Mouse (Mus musculus): ENCODE results near the gene Catsper2. TPM values are rescaled to one million over a fixed set of nuclear protein-coding genes. Genes with fewer than 3 reads are reported as not detected.

The Catsper2 gene
- polyA plus RNA-seq, 2 experiments: 0.29 to 0.60 TPM

DNA sequence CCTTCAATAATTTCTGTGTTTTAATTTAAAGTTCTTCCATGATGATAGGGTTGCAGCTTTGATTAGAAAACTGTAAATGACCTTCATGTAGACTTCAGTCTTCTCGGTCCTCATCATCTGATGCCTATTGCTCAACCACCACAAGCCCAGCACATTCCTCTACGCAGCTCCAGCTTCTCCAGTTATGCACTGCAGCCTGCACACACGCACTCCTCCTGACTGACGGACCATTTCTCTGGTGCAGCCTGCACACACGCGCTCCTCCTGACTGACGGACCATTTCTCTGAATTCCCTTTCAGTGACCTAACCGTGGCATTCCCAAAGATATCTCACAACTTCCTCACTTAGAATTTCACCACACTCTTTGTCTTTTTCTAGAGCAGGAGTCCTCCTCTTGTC lies 60.4 kb downstream of the Catsper2 start:
- TF ChIP-seq CTCF (IDR thresholded peaks at IDR 0.05; ENCODE audit: low read depth): no peak
- TF ChIP-seq EP300 (IDR thresholded peaks at IDR 0.05; ENCODE audit: low read depth): no peak
- no peak for DNase-seq (ENCODE audit: low read depth in 3 of 3, low spot score in 3 of 3)
- 55% methylated on average over 8 of the region's 8 CpGs for WGBS (ENCODE audit: insufficient replicate concordance)

More for the DNA sequence above, 60.4 kb downstream of the Catsper2 start:
- Histone ChIP-seq H3K4me2 (ENCODE audit: low read depth) (no peak overlapping the region), H3K27me3 (ENCODE audit: control insufficient read depth, insufficient read depth, low read length) (peaks cover 19% of the 10 kb centered on the region), H3K4me3 (ENCODE audit: insufficient read depth in 1 of 2, low read depth in 2 of 2, low read length in 2 of 2) (no peak overlapping the region), H3K9me3 (ENCODE audit: control insufficient read depth, low read length) (no peaks in the 10 kb centered on the region), H3K4me1 (replicated peaks; ENCODE audit: control insufficient read depth in 2 of 2, insufficient read depth in 2 of 2, low read length in 1 of 2) (peaks cover 0 to 7% of the 10 kb centered on the region in 2 experiments; a peak in 2 of 4 replicates), H3K9ac (replicated peaks) (no peak overlapping the region), H3K36me3 (replicated peaks; ENCODE audit: control insufficient read depth, insufficient read depth, low read depth) (no peaks in the 10 kb centered on the region), H3K27ac (no peak overlapping the region)
- ATAC-seq (ENCODE audit: insufficient read depth): no peak

Small RNA genes within 50 kb of the gene (microRNA-seq; reads per million reads assigned to microRNA genes)
- not detected for gene Gm22953

Other genes with a start within 250 kb of the Catsper2 start
- gene Tubgcp4, start 243.1 kb downstream of the Catsper2 start, polyA plus RNA-seq (2012; rRNA removed): 13.0 and 15.0 TPM in 2 replicates
- 20.3 and 21.3 TPM in 2 replicates for gene Tubgcp4, start 243.1 kb downstream of the Catsper2 start, polyA plus RNA-seq (2014; fragmentation: Nextera tagmentation; extraction: Ambion mirVana)
- gene Zscan29, start 242.7 kb downstream of the Catsper2 start, polyA plus RNA-seq (2012; rRNA removed): 1.5 and 2.0 TPM in 2 replicates
- 2.8 and 3.1 TPM in 2 replicates for gene Zscan29, start 242.7 kb downstream of the Catsper2 start, polyA plus RNA-seq (2014; fragmentation: Nextera tagmentation; extraction: Ambion mirVana)
- 16.4 and 17.0 TPM in 2 replicates for gene Trp53bp1, start 142.4 kb downstream of the Catsper2 start, polyA plus RNA-seq (2012; rRNA removed)
- 14.1 and 18.5 TPM in 2 replicates for gene Trp53bp1, start 142.4 kb downstream of the Catsper2 start, polyA plus RNA-seq (2014; fragmentation: Nextera tagmentation; extraction: Ambion mirVana)
- gene Map1a, start 124.2 kb downstream of the Catsper2 start, polyA plus RNA-seq (2012; rRNA removed): 0.04 TPM in 2 replicates
- 0.09 TPM in 1 of 2 replicates, not detected in the other for gene Map1a, start 124.2 kb downstream of the Catsper2 start, polyA plus RNA-seq (2014; fragmentation: Nextera tagmentation; extraction: Ambion mirVana)
- 3.1 and 4.5 TPM in 2 replicates for gene Ppip5k1, start 58.4 kb downstream of the Catsper2 start, polyA plus RNA-seq (2012; rRNA removed)
- gene Ppip5k1, start 58.4 kb downstream of the Catsper2 start, polyA plus RNA-seq (2014; fragmentation: Nextera tagmentation; extraction: Ambion mirVana): 5.6 and 8.4 TPM in 2 replicates
- 0.06 and 0.32 TPM in 2 replicates for gene Ckmt1, start 56.1 kb downstream of the Catsper2 start, polyA plus RNA-seq (2012; rRNA removed)
- gene Ckmt1, start 56.1 kb downstream of the Catsper2 start, polyA plus RNA-seq (2014; fragmentation: Nextera tagmentation; extraction: Ambion mirVana): not detected in 2 replicates
- not detected in 2 replicates for gene Strc, start 26.6 kb downstream of the Catsper2 start, polyA plus RNA-seq (2012; rRNA removed)
- gene Strc, start 26.6 kb downstream of the Catsper2 start, polyA plus RNA-seq (2014; fragmentation: Nextera tagmentation; extraction: Ambion mirVana): not detected in 2 replicates
- gene Pdia3, start within 50 bp of the Catsper2 start, polyA plus RNA-seq (2012; rRNA removed): 61.0 and 95.7 TPM in 2 replicates
- gene Pdia3, start within 50 bp of the Catsper2 start, polyA plus RNA-seq (2014; fragmentation: Nextera tagmentation; extraction: Ambion mirVana): 186 and 188 TPM in 2 replicates
- 0.84 and 1.1 TPM in 2 replicates for gene Ell3, start 30.5 kb upstream of the Catsper2 start, polyA plus RNA-seq (2012; rRNA removed)
- gene Ell3, start 30.5 kb upstream of the Catsper2 start, polyA plus RNA-seq (2014; fragmentation: Nextera tagmentation; extraction: Ambion mirVana): 1.8 and 2.0 TPM in 2 replicates
- gene Serf2, start 35.4 kb upstream of the Catsper2 start, polyA plus RNA-seq (2012; rRNA removed): 345 and 412 TPM in 2 replicates
- 279 and 297 TPM in 2 replicates for gene Serf2, start 35.4 kb upstream of the Catsper2 start, polyA plus RNA-seq (2014; fragmentation: Nextera tagmentation; extraction: Ambion mirVana)
- 22.4 and 26.8 TPM in 2 replicates for gene Hypk, start 39.5 kb upstream of the Catsper2 start, polyA plus RNA-seq (2012; rRNA removed)
- 72.9 and 79.2 TPM in 2 replicates for gene Hypk, start 39.5 kb upstream of the Catsper2 start, polyA plus RNA-seq (2014; fragmentation: Nextera tagmentation; extraction: Ambion mirVana)
- gene Serinc4, start 43.0 kb upstream of the Catsper2 start, polyA plus RNA-seq (2012; rRNA removed): 0.17 and 0.22 TPM in 2 replicates
- 0.08 and 0.11 TPM in 2 replicates for gene Serinc4, start 43.0 kb upstream of the Catsper2 start, polyA plus RNA-seq (2014; fragmentation: Nextera tagmentation; extraction: Ambion mirVana)
- 3.4 and 8.7 TPM in 2 replicates for gene Mfap1b, start 60.3 kb upstream of the Catsper2 start, polyA plus RNA-seq (2012; rRNA removed)
- 20.1 and 22.2 TPM in 2 replicates for gene Mfap1b, start 60.3 kb upstream of the Catsper2 start, polyA plus RNA-seq (2014; fragmentation: Nextera tagmentation; extraction: Ambion mirVana)
- gene Mfap1a, start 92.9 kb upstream of the Catsper2 start, polyA plus RNA-seq (2012; rRNA removed): 3.8 and 6.8 TPM in 2 replicates
- gene Mfap1a, start 92.9 kb upstream of the Catsper2 start, polyA plus RNA-seq (2014; fragmentation: Nextera tagmentation; extraction: Ambion mirVana): 8.5 and 10.0 TPM in 2 replicates
- 7.4 and 11.5 TPM in 2 replicates for gene Wdr76, start 92.9 kb upstream of the Catsper2 start, polyA plus RNA-seq (2012; rRNA removed)
- gene Wdr76, start 92.9 kb upstream of the Catsper2 start, polyA plus RNA-seq (2014; fragmentation: Nextera tagmentation; extraction: Ambion mirVana): 8.6 and 9.1 TPM in 2 replicates

All from liver, embryonic 14.5 days (tissue).